ENCODE assay signal across 8 mouse cellular contexts in the genomic region with DNA sequence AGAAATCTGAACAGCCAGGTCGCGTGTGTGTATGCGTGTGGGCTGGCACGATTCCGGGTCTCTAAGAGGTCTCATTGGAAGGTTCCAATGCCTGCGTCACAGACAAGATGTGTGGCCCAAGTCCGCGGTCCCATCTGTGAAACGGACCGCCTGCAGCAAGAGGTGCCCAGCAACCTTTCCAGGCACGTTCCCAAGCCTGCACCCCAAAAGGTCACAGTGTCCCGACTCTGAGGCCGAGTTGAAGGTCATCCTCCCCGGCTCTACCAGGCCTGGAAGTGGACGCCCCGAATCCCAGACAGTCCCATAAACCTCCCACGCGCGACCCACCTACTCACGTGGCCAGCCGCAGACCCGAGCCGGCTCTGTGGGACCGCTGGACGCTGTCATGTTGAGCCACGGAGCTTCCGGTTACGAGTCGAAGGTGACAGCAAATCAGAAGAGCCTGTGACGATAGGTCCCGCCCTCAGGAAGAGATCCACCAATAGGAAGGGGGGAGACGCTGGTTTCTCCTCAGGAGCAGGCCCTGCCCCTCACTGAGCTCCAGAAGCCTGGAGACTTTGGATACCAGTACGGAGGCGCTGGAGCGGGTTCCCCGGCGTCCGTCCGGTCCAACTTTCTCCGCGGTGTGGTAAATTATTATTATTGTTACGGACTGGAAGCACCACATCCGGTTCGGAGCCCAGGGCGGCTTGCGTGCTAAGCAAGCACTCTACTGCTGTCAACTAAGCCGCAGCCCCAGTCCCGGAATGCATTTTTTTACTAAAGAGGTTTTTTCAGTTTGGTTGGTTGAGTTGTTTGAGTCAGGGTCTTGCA. TPM values are rescaled to one million over a fixed set of nuclear protein-coding genes. Genes with fewer than 3 reads are reported as not detected.
A peak's percentile ranks its signal among the peaks of the same experiment; 100 is the strongest.
DNase-seq lines count a peak whose midpoint lies in the region; ATAC-seq lines count a peak whose summit lies in the region.

Gene Ecsit, minus strand, starts transcription at position 417 of the 813 bp plus-strand sequence.

- intact Hi-C loops in left cerebral cortex, postnatal 14 days (cut with DNase I) = no loop called here

- H3K9ac ChIP-seq in intestine, embryonic 14.5 days (ENCODE audit: low read length) = peak within 1 kb of the TSS; percentile 74

- ATAC-seq in intestine, embryonic 14.5 days (replicated peaks; ENCODE audit: low FRiP score, low TSS enrichment, low read depth) = peak; percentile 98

- WGBS in intestine, embryonic 14.5 days = under 1% methylated on average over 48 of the region's 48 CpGs

- H3K27me3 ChIP-seq in intestine, embryonic 14.5 days (replicated peaks; ENCODE audit: control insufficient read depth, insufficient read depth, low read length) = no peaks in the 10 kb centered on the region

- 0 out of 2 replicates have a peak, but pooled peaks cover 2% of the 10 kb centered on the region for H3K36me3 ChIP-seq in intestine, embryonic 14.5 days (ENCODE audit: control insufficient read depth, insufficient read depth, low read length)

- peak within 1 kb of the TSS; percentile 76 for H3K4me3 ChIP-seq in intestine, embryonic 14.5 days (ENCODE audit: low read depth, low read length)

- peak within 1 kb of the TSS; percentile 90 for H3K27ac ChIP-seq in intestine, embryonic 14.5 days (ENCODE audit: low read depth)

- 0 out of 2 replicates have a peak, but pooled peaks cover 9% of the 10 kb centered on the region for H3K4me1 ChIP-seq in intestine, embryonic 14.5 days (replicated peaks; ENCODE audit: control insufficient read depth, insufficient read depth, low read length)

- H3K4me2 ChIP-seq in intestine, embryonic 14.5 days (ENCODE audit: low read length) = peak within 1 kb of the TSS; percentile 84

- H3K9me3 ChIP-seq in intestine, embryonic 14.5 days (ENCODE audit: control insufficient read depth, low read length) = no peaks in the 10 kb centered on the region

- peak; percentile 80 to 83 for DNase-seq in adrenal gland, adult 18-20 months (ENCODE audit: low spot score in 2 of 2)
- DNase-seq in embryo, embryonic 11 days = peak; percentile 95
- DNase-seq in gastrocnemius, postnatal 25 days = peak; percentile 95
- peak; percentile 93 for DNase-seq in intestine, embryonic 14.5 days (ENCODE audit: low spot score)
- peak; percentile 96 to 99 for DNase-seq in left cerebral cortex, postnatal 14 days (ENCODE audit: low spot score in 2 of 2)
- DNase-seq in mesoderm, embryonic 11.5 days (ENCODE audit: low read depth, low spot score) = peak; percentile 97
- DNase-seq in right cerebral cortex, postnatal 36 days (ENCODE audit: low spot score in 2 of 2) = peak; percentile 96 to 97
- peak; percentile 95 for DNase-seq in yolk sac, embryonic 10.5 days (ENCODE audit: low spot score)

RNA-seq across cellular contexts. Expression of gene Ecsit, which starts in this region (rescaled TPM):
- total RNA-seq in adrenal gland, adult 18-20 months (2021) = 10 to 100 TPM; 49.0 to 64.4 TPM
- total RNA-seq in gastrocnemius, postnatal 25 days (2021) = 10 to 100 TPM; 79.5 to 83.6 TPM
- 35.2 and 43.4 TPM in 2 replicates for polyA plus RNA-seq in intestine, embryonic 14.5 days (2014; fragmentation: Nextera tagmentation; extraction: Ambion mirVana)
- 10 to 100 TPM; 41.5 to 43.2 TPM for total RNA-seq in left cerebral cortex, postnatal 14 days (2021)

Comparison
In these comparisons a context has a peak if more than half of its experiments do, and no peak if none do; other contexts are left out.
1. Peak in every context shown above with its lines: DNase-seq, ATAC-seq, H3K4me3 ChIP-seq and H3K27ac ChIP-seq.